Comparison of ENCODE assay signal across 21 mouse cellular contexts in genomic region chr6:139748091-139748771, GRCm38 (mm10).
"Had no signal": no experiment of that assay in that cellular context is flagged by ENCODE, and none has a peak within 500 bp of the region (broad histone marks: within the 10 kb centered on the region; RNA-seq: fewer than 3 reads in every experiment).

No protein-coding gene starts in this region.

- H3K4me1 ChIP-seq: lung, embryonic 15.5 days; midbrain, embryonic 12.5 days; neural tube, embryonic 15.5 days had no signal

- DNase-seq: liver, postnatal 0 days; lung, adult 2 months; lung, postnatal 14 days; lung, postnatal 4 days; midbrain, embryonic 14.5 days; retina, postnatal 1 day; right cerebral cortex, adult 18-20 months; right cerebral cortex, postnatal 25 days; right cerebral cortex, postnatal 4 days; spleen, adult 18-20 months; thymus, adult 18-20 months; thymus, postnatal 14 days; thymus, postnatal 36 days had no signal

- H3K27ac ChIP-seq: lung, embryonic 15.5 days; midbrain, embryonic 10.5 days; midbrain, embryonic 12.5 days; neural tube, embryonic 13.5 days; neural tube, embryonic 15.5 days had no signal

- H3K4me2 ChIP-seq: lung, embryonic 15.5 days; midbrain, embryonic 12.5 days; neural tube, embryonic 13.5 days; neural tube, embryonic 15.5 days had no signal

- H3K9ac ChIP-seq: liver, postnatal 0 days; lung, embryonic 15.5 days; midbrain, embryonic 12.5 days; neural tube, embryonic 13.5 days; neural tube, embryonic 15.5 days had no signal

- H3K36me3 ChIP-seq: lung, embryonic 15.5 days; midbrain, embryonic 10.5 days; midbrain, embryonic 12.5 days; neural tube, embryonic 13.5 days; neural tube, embryonic 15.5 days had no signal

- ATAC-seq: liver, postnatal 0 days; lung, postnatal 0 days; midbrain, embryonic 16.5 days had no signal

- H3K27me3 ChIP-seq: lung, embryonic 15.5 days; midbrain, embryonic 12.5 days; neural tube, embryonic 13.5 days; neural tube, embryonic 15.5 days had no signal

- H3K4me3 ChIP-seq: lung, embryonic 15.5 days; midbrain, embryonic 10.5 days; midbrain, embryonic 12.5 days; myocyte; neural tube, embryonic 13.5 days; neural tube, embryonic 15.5 days had no signal

- H3K9me3 ChIP-seq: lung, embryonic 15.5 days; midbrain, embryonic 10.5 days; midbrain, embryonic 12.5 days; neural tube, embryonic 13.5 days; neural tube, embryonic 15.5 days had no signal
